Mouse (Mus musculus) retina, adult 2 months (tissue): ENCODE data around the gene Prkg2.

ENCODE experiments used
- DNase-seq: peaks from one replicate; pipeline ENCODE4 v3.0.0-alpha.2; 2012; ENCODE audit warnings: low read depth, low spot score

The Prkg2 gene

GRCm38 (mm10) chr5:98900926-98901325 is 136.2 kb downstream of the Prkg2 start:
- DNase-seq = no peak

GRCm38 (mm10) chr5:98897946-98898345 is 139.2 kb downstream of the Prkg2 start:
- DNase-seq = no peak

GRCm38 (mm10) chr5:98894281-98894680 is 142.9 kb downstream of the Prkg2 start:
- DNase-seq = no peak

- DNase-seq = no peak
Measured at GRCm38 (mm10) chr5:98890544-98891050, 146.6 kb downstream of the Prkg2 start.

GRCm38 (mm10) chr5:98882096-98882495 is 155.1 kb downstream of the Prkg2 start:
- DNase-seq = no peak
